Mouse (Mus musculus) kidney, adult 9 months (tissue): ENCODE results near the gene Adig.
A peak's percentile ranks its signal among the peaks of the same experiment; 100 is the strongest.

Experiments
- DNase-seq: peaks from one replicate; pipeline ENCODE4 v3.0.0; 2022

Gene Adig

DNA sequence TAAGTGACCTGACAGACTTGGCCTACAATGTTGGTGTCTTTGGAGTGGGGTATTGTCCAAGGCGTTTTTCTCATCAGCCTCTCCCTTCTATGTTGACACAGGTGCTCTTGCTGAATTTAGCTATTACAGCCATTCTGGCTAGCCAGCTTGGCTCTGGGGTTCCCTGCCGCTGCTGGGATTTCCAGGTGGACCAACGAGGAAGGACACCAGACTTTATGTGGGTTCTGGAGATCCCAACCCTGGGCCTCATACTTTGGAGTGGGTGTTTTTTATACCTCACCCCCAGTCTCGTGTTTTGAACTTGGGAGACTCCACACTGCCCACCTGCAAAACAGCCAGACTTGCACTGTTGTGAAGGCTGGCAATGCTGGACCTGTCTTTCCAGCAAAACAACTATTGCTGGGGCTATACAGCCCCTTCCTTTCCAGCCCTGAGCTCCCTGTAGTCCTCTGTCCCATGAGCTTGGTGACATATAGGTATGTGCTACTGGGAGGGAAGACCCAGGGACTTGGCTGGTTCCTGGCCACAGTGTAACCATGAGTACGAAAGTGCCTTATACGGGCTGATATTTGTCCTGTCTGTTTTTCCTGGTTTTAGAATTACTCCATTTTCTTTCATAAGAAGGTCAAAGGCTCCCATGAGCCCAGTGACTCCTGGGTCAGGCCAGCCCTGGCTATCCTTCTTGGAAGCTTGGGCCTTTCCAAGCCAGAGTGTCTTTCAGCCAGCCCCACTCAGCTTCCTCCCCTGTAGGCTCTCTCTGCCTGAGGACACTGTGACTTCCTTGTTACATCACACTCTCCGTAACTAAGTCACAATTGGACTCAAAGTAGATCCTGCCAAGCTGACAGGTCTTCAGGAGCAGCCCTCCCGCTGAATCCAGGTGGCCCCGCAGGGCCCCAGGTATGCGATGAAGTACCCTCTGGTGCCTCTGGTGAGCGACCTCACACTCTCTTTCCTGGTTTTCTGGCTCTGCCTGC, at the start of gene Adig:
Adig (plus strand) TSS at position 777 of the 977 bp plus-strand sequence.
- no peak for DNase-seq

DNA sequence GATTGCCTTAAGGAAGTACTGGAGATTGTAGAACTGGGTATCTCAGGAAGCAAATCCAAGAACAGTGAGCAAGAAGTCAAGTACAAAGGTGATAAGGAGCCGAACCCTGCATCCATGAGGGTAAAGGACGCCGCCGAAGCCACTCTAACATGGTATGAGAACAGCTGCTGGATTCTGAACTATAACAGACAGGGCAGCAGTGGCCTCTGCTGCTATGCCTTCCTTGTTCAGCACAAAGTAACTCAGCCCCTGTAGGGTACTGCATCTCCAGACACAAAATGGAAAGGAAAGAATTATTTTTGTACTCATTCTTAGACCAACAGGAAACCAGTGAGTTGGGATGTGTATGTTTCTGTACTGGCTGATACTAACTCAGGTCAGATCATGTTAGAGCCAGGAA, 46.0 kb upstream of the Adig start:
- DNase-seq = no peak

GRCm38 (mm10) chr2:158457610-158458009, 44.8 kb upstream of the Adig start:
- DNase-seq = no peak

- DNase-seq = no peak
Measured at GRCm38 (mm10) chr2:158462450-158462849, 40.0 kb upstream of the Adig start.

- no peak for DNase-seq
Measured at GRCm38 (mm10) chr2:158474159-158474558, 28.3 kb upstream of the Adig start.

- no peak for DNase-seq
Measured at GRCm38 (mm10) chr2:158477640-158478039, 24.8 kb upstream of the Adig start.

- no peak for DNase-seq
Measured at GRCm38 (mm10) chr2:158498457-158498856, 4.0 kb upstream of the Adig start.

DNA sequence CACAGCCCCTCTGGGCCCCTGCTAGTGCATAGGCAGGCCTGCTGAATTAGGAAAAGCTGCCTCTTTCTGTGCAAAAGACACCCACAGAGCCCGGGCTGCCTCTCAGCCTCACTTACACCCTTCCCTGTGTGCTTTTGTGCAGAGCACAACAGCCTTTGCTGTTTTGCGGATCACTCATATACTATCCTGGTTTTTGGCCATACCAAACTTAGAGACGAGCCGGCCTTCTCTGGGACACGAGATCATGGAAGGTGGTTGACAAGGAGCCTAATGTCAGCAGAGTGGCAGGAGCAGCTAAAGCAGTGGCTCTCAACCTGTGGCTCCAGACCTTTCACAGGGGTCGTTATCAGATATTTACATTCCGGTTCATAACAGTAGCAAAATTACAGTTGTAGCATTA, 814 bp downstream of the Adig start:
- DNase-seq = no peak

GRCm38 (mm10) chr2:158503671-158504070, 1.3 kb downstream of the Adig start:
- peak; percentile 12 for DNase-seq

GRCm38 (mm10) chr2:158506475-158506874, 4.1 kb downstream of the Adig start:
- no peak for DNase-seq

GRCm38 (mm10) chr2:158507046-158507445, 4.6 kb downstream of the Adig start:
- DNase-seq = no peak

DNA sequence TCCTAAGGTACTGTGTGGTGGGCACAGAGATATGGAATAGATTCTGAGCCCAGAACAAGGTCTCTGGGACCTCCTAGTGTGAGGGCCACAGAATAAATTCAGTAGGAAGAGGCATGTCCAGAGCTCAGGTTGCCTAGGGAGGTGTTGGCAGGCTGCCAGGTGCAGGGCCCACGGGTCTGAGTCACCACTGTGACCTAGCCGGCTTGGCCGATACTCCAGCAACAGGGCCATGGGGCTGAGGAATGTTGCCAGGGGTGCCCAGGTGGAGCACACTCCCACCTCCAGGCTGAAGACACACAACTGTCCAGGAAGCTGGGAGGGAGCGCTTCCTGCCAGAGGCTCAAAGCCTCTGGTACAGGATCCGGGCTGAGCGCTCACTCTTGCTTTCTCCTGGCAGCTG, 8.3 kb downstream of the Adig start:
- peak; percentile 50 for DNase-seq

DNA sequence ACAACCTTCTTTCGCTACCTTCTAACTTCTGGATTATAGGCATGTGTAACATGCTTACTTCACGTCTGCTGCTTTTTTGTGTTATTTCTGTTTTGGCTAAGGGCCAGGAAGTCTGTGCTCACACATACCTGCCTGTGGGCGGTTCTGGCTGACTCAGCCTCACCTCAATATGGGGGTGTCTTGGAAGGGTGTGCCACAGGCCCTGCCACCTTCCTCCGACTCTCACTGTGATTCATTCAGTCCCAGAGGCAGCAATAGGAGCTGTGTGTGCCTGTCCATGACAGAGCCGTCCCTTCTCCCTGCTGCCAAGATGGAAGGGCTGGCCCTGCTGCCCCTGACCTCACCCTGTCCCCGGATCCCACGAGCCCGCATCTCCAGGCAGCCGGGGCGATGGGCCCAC, 10.1 kb downstream of the Adig start, which contains the start of gene Arhgap40:
Arhgap40 (plus strand) TSS at position 269 of the 400 bp plus-strand sequence.
- DNase-seq = no peak

GRCm38 (mm10) chr2:158513821-158514336, 11.5 kb downstream of the Adig start:
- DNase-seq = no peak

DNA sequence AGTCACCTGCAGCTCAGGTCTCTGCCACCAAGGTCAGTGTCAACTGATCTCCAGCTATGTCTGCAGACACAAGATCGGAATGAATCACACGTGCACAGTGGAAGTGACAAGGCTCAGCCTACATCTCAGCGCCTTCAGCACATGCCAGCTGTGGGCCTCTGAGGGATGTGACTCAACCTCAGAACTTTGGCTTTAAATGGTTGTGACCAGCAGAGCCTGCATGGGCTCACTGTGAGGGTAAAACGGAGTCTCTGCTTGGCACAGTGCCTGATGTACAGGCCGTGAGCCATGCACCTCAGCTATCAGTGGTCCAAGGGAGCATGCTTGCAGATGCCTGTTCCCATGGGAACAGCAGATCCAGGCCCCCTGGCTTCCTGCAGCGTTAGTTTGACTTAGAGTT, 16.2 kb downstream of the Adig start:
- DNase-seq = no peak

- no peak for DNase-seq
Measured at GRCm38 (mm10) chr2:158519071-158519470, 16.7 kb downstream of the Adig start.

DNA sequence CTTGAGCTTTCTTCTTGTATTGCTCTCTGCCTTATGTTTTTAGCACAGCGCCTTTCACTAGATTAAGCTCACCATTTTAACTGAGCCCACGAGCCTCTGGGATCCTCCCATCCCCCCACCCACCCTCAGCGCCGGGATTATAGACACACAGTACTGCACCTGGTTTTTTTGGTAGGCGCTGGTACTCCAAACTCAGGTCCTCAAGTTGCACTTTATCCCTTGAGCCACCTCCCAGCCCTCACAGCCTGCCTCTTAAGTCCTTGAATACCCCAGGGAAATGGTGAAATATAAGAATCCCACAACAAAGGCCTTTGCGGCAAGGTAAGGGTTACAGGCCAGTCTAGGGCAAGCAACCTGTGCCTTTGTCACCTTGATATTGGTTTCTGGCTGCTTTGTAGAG, 17.4 kb downstream of the Adig start:
- no peak for DNase-seq

GRCm38 (mm10) chr2:158523060-158523459, 20.6 kb downstream of the Adig start:
- DNase-seq = peak; percentile 73

DNA sequence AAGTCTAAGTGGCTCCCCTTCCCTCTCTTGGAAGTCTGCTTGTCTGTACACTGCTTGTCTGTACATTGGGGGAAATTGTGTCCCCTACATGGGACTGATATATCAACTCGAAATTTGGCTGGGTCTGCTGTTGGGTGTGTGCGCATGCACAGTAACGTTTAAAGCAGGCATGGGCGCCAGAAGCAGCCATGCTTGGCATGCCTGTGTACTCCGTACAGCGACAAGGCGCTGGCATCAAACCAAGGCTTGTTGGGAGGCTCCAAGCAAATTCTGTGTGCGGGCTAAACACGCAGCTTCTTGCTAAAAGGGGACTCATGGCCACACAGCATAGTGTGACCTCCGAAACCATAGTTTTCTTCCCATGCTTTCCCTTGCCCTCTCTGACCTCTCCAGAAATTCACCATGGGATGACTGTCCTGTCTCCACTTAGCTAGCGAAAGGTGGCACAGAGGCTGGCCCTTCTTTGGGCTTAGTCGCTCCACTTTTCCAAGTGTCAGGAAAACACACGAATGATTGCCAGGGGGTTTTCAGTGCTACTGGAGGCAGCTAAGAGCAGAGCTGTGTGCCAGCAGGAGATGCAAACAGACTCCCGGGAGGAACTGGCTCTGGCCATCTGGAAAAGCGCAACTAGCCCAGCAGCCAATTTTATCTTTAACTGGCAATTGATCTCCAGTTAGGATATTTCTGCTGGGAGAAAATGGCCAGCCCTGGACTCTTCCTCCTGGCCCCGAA, 21.9 kb downstream of the Adig start:
- no peak for DNase-seq

- DNase-seq = peak; percentile 65
Measured at GRCm38 (mm10) chr2:158534090-158534489, 31.7 kb downstream of the Adig start.

- DNase-seq = no peak
Measured at GRCm38 (mm10) chr2:158534559-158534958, 32.1 kb downstream of the Adig start.

- no peak for DNase-seq
Measured at GRCm38 (mm10) chr2:158539433-158540305, 37.3 kb downstream of the Adig start.

- DNase-seq = no peak
Measured at GRCm38 (mm10) chr2:158541286-158541685, 38.9 kb downstream of the Adig start.
